Mouse (Mus musculus) liver, embryonic 16.5 days (tissue): ENCODE measurements around the gene Ndufb5. TPM values are rescaled to one million over a fixed set of nuclear protein-coding genes. Genes with fewer than 3 reads are reported as not detected.
"Not testable (repeated sequence)": the region's sequence is repeated elsewhere in the genome, so short reads cannot be mapped to it uniquely, and the experiment has no call there.

Source experiments
- ATAC-seq: fragments of 200-750 bp; cut with Nextera tagmentation; 2 replicates; pipeline ENCODE4 v1.8.0; 2017; ENCODE audit warnings: low read depth, mild to moderate bottlenecking, moderate number of reproducible peaks, moderate library complexity
- H3K27ac ChIP-seq: fragments of 300-500 bp; sonication (generic); 2 replicates; pipeline ENCODE4 v1.5.1; 2014; ENCODE audit warnings: mild to moderate bottlenecking, low read length
- H3K27me3 ChIP-seq: fragments of 300-500 bp; sonication (generic); 2 replicates; pipeline ENCODE4 v1.6.1; 2014; ENCODE audit warnings: low read depth, low read length, mixed read lengths; ENCODE audit not compliant: control insufficient read depth, insufficient read depth
- H3K36me3 ChIP-seq: fragments of 300-500 bp; sonication (generic); 2 replicates; pipeline ENCODE4 v1.6.1; 2014; ENCODE audit warnings: mild to moderate bottlenecking; ENCODE audit not compliant: control insufficient read depth, insufficient read depth
- H3K4me1 ChIP-seq: fragments of 300-500 bp; sonication (generic); 2 replicates; pipeline ENCODE4 v1.6.1; 2014; ENCODE audit warnings: low read depth, low read length, mixed read lengths; ENCODE audit not compliant: control insufficient read depth
- H3K4me2 ChIP-seq: fragments of 300-500 bp; sonication (generic); 2 replicates; pipeline ENCODE4 v1.6.1; 2014; ENCODE audit warnings: low read depth, low read length, mixed read lengths
- H3K4me3 ChIP-seq: fragments of 300-500 bp; sonication (generic); 2 replicates; pipeline ENCODE4 v1.5.1; 2014; ENCODE audit warnings: low read depth, mild to moderate bottlenecking, low read length
- H3K9ac ChIP-seq: fragments of 300-500 bp; sonication (generic); 2 replicates; pipeline ENCODE4 v1.6.1; 2014; ENCODE audit warnings: low read depth, low read length
- H3K9me3 ChIP-seq: fragments of 300-500 bp; sonication (generic); replicated peaks from 2 replicates; pipeline ENCODE4 v1.6.1; 2016; ENCODE audit warnings: low read length; ENCODE audit not compliant: control insufficient read depth
- WGBS: fragments of 180-500 bp; shearing (Covaris S2); extraction: QIAGEN DNeasy Blood & Tissue Kit; methylation state at CpG from one replicate; pipeline ENCODE4 v1.1.7; 2014; ENCODE audit not compliant: insufficient replicate concordance; 5-methylcytosine and 5-hydroxymethylcytosine counted together
- polyA plus RNA-seq: library from polyadenylated mRNA; unstranded; fragments of >200 nt; fragmentation: Nextera tagmentation; extraction: Ambion mirVana; gene quantifications from 2 replicates; pipeline ENCODE4 v1.2.1, GENCODE M21; 2015

Gene Ndufb5
- polyA plus RNA-seq, 1 experiment from 2014 or later, result 124 TPM

DNA sequence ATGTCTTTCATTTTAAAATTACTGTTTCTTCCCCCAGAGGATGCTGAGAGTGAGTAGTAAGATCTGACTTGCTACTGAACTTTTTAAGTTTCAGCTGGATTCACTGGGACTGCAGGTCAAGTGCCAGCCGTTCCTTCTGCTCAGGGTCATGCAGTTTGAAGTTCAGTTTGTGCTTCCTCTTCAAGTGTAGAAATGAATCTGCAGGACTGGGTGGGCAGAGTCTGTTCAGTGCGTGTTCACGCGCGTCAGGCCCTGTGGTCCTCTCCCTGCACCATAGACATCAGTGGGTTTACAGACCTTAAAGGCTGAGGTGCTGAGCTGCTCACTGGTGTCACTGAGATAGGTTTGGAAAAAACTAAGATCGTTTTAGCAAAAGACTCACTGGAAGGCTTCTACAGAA lies 8.2 kb downstream of the Ndufb5 start:
- no peak overlapping the region for H3K4me2 ChIP-seq
- no peak overlapping the region for H3K4me3 ChIP-seq
- no peak overlapping the region for H3K27ac ChIP-seq
- H3K4me1 ChIP-seq, result no peaks in the 10 kb centered on the region
- ATAC-seq, result no peak
- no peak overlapping the region for H3K9ac ChIP-seq
- H3K36me3 ChIP-seq, result peaks cover 21% of the 10 kb centered on the region
- no peaks in the 10 kb centered on the region for H3K9me3 ChIP-seq
- H3K27me3 ChIP-seq, result no peaks in the 10 kb centered on the region
- 79% methylated on average over 6 of the region's 6 CpGs for WGBS

DNA sequence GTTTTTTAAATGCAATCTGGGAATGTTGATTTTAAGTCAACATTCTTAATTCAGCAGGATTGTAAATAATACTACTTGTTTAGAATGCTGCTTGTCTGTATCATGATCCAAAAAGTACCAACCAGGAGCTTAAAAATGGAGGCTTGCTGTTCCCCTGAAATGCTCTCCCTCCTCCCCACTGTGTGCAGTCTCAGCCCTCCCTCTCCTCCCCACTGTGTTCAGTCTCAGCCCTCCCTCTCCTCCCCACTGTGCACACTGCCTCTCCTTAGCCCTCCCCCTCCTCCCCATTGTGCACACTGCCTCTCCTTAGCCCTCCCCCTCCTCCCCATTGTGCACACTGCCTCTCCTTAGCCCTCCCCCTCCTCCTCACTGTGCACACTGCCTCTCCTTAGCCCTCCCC lies 8.6 kb downstream of the Ndufb5 start:
- H3K27ac ChIP-seq, result not testable (repeated sequence)

DNA sequence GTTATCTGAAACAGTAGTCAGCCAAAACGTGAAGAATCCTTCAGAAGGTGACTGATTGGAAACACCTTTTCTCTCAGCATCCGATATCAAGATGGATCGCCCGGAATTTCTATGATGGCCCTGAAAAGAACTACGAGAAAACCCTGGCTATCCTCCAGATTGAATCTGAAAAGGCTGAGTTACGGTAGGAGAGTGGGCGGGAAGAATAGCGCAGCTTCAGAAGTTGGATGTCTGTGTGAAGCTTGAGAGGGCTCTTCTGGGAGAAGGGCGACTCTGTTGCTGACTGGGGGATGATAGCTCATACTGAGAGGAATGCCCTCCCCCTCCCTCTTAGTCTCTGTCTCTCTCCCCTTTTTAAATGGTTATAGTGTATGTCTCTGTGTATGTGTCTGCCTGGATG lies 11.6 kb downstream of the Ndufb5 start:
- no peak for ATAC-seq
- no peaks in the 10 kb centered on the region for H3K27me3 ChIP-seq
- no peak overlapping the region for H3K27ac ChIP-seq
- H3K4me3 ChIP-seq, result no peak overlapping the region
- no peak overlapping the region for H3K9ac ChIP-seq
- H3K4me1 ChIP-seq, result no peaks in the 10 kb centered on the region
- H3K9me3 ChIP-seq, result no peaks in the 10 kb centered on the region
- peaks cover 31% of the 10 kb centered on the region for H3K36me3 ChIP-seq
- 82% methylated on average over 9 of the region's 9 CpGs for WGBS
- H3K4me2 ChIP-seq, result no peak overlapping the region

More for the DNA sequence above, 8.6 kb downstream of the Ndufb5 start:
- not testable (repeated sequence) for H3K4me3 ChIP-seq, H3K27me3 ChIP-seq, H3K9me3 ChIP-seq, H3K4me1 ChIP-seq, ATAC-seq, H3K9ac ChIP-seq, H3K4me2 ChIP-seq
- peaks cover 21% of the 10 kb centered on the region for H3K36me3 ChIP-seq

DNA sequence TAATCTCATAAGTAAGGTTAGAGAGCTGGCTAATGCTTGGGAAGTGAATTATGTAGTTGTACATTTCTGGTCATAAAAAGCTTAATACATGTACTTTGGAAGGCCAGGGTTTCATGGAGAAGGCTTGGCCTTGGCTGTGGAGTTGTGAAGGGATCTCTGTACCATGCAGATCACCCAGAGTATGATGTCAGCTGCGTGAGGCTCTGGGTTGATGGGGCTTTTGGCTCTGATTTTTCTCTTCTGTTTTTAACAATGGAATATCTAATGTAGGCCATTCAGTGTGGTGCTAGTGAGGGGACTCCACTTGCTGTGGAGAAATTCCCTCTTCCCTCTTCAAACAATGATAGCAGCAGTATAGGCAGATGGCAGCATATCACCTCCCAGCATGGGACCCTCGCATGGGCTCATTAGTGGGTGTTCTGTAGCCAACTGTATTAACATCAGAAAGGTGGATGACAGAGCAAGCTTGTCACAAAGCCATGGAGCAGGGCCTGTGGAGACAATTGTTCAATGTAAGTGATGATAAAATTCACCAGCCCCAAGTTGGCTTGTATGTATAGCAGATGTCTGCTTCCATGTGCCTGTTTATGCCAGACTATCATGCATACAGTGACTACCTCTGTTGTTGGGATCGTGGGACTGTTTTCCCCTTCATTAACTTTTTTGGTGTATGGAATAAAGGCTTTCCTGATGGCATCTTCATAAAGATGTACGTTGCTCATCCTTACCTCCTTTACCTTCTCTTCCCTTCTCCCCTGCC lies 13.2 kb downstream of the Ndufb5 start:
- WGBS, result 76% methylated on average over 4 of the region's 4 CpGs
- no peak overlapping the region for H3K4me2 ChIP-seq
- H3K9me3 ChIP-seq, result no peaks in the 10 kb centered on the region
- H3K27ac ChIP-seq, result no peak overlapping the region
- H3K9ac ChIP-seq, result no peak overlapping the region
- H3K4me1 ChIP-seq, result no peaks in the 10 kb centered on the region
- H3K36me3 ChIP-seq, result peaks cover 31% of the 10 kb centered on the region
- no peak overlapping the region for H3K4me3 ChIP-seq
- no peak for ATAC-seq
- no peaks in the 10 kb centered on the region for H3K27me3 ChIP-seq

DNA sequence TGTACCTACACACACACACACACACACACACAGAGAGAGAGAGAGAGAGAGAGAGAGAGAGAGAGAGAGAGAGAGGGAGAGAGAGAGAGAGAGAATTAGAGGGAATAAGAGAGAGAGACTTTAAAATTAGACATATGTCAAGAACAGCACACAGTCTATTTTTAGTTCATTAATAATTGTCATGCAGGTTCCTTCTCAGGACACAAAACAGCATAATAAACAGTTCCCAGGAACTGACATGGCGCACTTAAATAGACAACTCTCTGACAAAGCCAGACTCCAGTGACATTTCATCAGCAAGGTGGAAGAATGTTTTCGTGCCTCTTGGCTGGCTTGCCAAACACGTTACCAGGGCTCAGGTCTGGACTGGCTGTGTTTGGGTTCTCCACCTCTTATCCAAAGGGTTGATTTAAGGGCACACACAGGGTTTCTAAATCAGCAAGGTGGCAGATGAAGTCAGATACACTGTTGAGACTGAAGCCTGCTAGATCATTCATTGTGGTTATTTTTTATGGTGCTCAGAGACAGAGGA lies 17.7 kb downstream of the Ndufb5 start:
- Histone ChIP-seq H3K9me3 (no peaks in the 10 kb centered on the region), H3K27me3 (no peaks in the 10 kb centered on the region), H3K4me1 (no peaks in the 10 kb centered on the region), H3K36me3 (peaks cover 10% of the 10 kb centered on the region), H3K4me2 (no peak overlapping the region), H3K9ac (no peak overlapping the region), H3K27ac (no peak overlapping the region), H3K4me3 (no peak overlapping the region)
- WGBS, result 77% methylated on average over 3 of the region's 3 CpGs
- ATAC-seq, result no peak

DNA sequence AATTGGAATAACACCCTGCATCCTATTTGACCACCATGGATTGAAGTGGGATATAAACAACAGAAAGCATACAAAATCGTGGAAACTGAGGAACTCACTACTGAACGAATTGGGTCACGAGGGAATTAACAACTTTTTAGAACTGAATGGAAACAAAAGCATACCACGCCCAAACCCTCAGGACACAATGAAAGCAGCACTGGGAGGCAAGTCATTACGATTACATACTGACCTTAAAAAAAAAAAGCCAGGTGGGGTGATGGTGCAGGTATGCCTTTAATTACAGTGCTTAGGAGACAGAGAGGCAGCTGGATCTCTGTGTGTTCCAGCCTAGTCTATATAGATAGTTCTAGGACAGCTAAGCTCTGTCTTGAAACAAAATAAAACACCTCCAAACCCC lies 22.4 kb downstream of the Ndufb5 start:
- Histone ChIP-seq H3K4me2 (no peak overlapping the region), H3K9me3 (no peaks in the 10 kb centered on the region), H3K4me3 (no peak overlapping the region), H3K4me1 (no peaks in the 10 kb centered on the region), H3K27me3 (no peaks in the 10 kb centered on the region), H3K9ac (no peak overlapping the region), H3K36me3 (no peaks in the 10 kb centered on the region), H3K27ac (no peak overlapping the region)
- WGBS, result 56% methylated on average over 5 of the region's 5 CpGs
- no peak for ATAC-seq

DNA sequence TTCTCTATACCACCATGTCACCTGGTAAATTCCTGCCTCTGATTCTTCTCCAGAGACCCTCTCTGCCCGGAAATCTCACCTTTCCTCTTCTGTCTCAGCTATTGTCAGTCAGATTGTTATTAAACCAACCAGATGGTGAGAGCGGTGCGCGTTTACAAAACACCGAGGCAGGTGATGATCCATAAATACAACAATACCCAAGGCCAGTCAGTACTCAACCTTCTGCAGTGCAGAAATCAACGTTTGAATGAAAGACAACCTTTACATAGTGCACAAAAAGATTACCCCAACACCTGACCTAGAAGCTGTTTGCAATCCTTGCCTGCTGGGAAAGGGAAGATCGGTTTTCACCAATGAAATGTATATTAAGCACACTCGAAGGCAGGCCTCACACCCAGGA lies 26.2 kb downstream of the Ndufb5 start:
- Histone ChIP-seq H3K9me3 (no peaks in the 10 kb centered on the region), H3K4me2 (no peak overlapping the region), H3K27me3 (no peaks in the 10 kb centered on the region), H3K36me3 (no peaks in the 10 kb centered on the region), H3K4me1 (no peaks in the 10 kb centered on the region), H3K27ac (no peak overlapping the region), H3K4me3 (no peak overlapping the region), H3K9ac (no peak overlapping the region)
- ATAC-seq, result no peak
- 54% methylated on average over 8 of the region's 8 CpGs for WGBS

DNA sequence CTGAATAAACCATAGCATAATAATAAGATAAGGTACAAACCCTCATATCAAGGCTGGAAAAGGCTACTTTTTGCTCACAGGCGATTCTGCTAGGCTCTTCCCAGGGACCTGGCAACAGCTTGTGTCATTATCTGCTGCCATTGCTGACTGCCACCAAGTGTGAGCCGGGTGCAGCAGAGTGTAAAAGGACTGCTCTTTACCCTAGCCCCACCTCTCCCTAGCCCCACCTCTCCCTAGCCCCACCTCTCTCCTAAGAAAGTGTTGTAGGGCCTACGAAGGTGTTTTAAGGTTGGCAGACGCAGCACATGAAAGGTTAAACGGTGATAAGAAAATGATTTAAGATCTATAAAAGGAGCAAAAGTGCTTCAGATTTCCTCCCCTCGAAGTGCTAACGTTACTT lies 27.1 kb downstream of the Ndufb5 start:
- Histone ChIP-seq H3K9me3 (no peaks in the 10 kb centered on the region), H3K27ac (no peak overlapping the region), H3K36me3 (no peaks in the 10 kb centered on the region), H3K9ac (no peak overlapping the region), H3K4me2 (no peak overlapping the region), H3K27me3 (no peaks in the 10 kb centered on the region), H3K4me1 (no peaks in the 10 kb centered on the region), H3K4me3 (no peak overlapping the region)
- WGBS, result 36% methylated on average over 7 of the region's 7 CpGs
- ATAC-seq, result no peak

DNA sequence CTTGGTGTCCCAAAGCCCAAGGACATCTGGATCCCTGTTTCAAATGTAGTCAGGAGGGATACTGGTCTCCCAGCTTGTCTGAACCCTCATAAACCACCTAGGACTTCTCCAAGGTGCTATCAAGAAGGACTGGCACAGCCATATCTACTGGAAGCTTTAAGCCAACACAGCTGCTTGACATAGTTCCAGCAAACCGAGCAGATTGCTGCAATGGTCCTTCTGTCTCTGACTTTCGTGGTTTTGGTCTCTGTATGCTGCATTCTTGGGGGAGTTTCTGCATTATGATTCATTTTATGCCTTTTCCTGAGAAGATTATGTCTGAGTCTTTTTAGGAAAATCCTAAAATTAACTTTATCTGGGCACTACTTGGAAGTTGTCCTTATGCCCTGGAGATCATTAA lies 34.0 kb downstream of the Ndufb5 start:
- no peak overlapping the region for H3K9ac ChIP-seq
- no peak overlapping the region for H3K4me2 ChIP-seq
- ATAC-seq, result no peak
- H3K4me3 ChIP-seq, result no peak overlapping the region
- WGBS, result 38% methylated on average over 2 of the region's 2 CpGs
- no peaks in the 10 kb centered on the region for H3K36me3 ChIP-seq
- H3K27ac ChIP-seq, result no peak overlapping the region
- no peaks in the 10 kb centered on the region for H3K27me3 ChIP-seq
- H3K4me1 ChIP-seq, result no peaks in the 10 kb centered on the region
- H3K9me3 ChIP-seq, result no peaks in the 10 kb centered on the region
